Mouse (Mus musculus) left cerebral cortex, adult 2 months (tissue): ENCODE data around the gene Sergef. TPM values are rescaled to one million over a fixed set of nuclear protein-coding genes. Genes with fewer than 3 reads are reported as not detected.

Experiments used
- DNase-seq, 2 experiments: peaks; one replicate each; pipeline ENCODE4 v3.0.0; 2021 to 2022; ENCODE audit warnings: low spot score in 2 of 2, mixed read lengths in 1 of 2; ENCODE audit errors: extremely low spot score in 1 of 2
- H3K27ac ChIP-seq: fragments of 200-600 bp; 2 replicates; pipeline ENCODE4 v1.8.1; 2022
- H3K4me3 ChIP-seq: fragments of 200-600 bp; 2 replicates; pipeline ENCODE4 v1.8.1; 2022
- CTCF ChIP-seq: fragments of 200-600 bp; IDR thresholded peaks from 2 replicates; pipeline ENCODE4 v1.8.1; 2022; ENCODE audit warnings: antibody characterized with exemption, mild to moderate bottlenecking, moderate library complexity
- intact Hi-C: fragments of 180-260 bp; cut with DNase I; formaldehyde crosslinking; loops from one replicate; pipeline ENCODE4 v1.15.1; 2025
- total RNA-seq, 2 experiments: library from RNA; stranded (reverse); gene quantifications; 2 replicates each; pipeline ENCODE4 v1.2.3; 2021

The Sergef gene
- total RNA-seq, 2 experiments from 2014 or later, result 74.5 to 77.3 TPM

DNA sequence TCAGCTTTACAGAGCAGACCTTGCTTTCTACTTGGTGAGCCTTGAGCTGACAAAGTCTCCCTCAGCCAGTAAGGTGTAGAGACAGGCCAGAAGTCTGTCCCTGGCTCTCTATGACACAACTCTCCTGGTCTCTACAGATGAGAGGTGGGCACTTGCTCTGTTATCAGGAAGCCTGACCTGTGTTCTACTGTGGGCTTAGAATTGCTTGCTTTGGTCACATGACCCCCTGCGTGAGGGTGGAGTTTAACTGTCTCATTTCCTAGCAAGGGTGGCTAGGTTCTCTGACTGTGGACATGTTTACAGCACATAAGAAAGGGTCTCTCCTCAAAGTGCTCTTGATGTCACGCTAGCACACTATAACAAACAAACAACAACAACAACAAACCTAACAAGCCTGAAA lies 79.5 kb downstream of the Sergef start:
- intact Hi-C loops, result no loop called here
- no peak overlapping the region for H3K27ac ChIP-seq
- DNase-seq, result no peak
- H3K4me3 ChIP-seq, result no peak overlapping the region
- TF ChIP-seq CTCF, result no peak

- intact Hi-C loops, result no loop called here
- DNase-seq, result no peak
- no peak overlapping the region for H3K4me3 ChIP-seq
- no peak overlapping the region for H3K27ac ChIP-seq
- TF ChIP-seq CTCF, result no peak
These were observed 80.0 kb downstream of the Sergef start for GRCm38 (mm10) chr7:46559643-46560042.

DNA sequence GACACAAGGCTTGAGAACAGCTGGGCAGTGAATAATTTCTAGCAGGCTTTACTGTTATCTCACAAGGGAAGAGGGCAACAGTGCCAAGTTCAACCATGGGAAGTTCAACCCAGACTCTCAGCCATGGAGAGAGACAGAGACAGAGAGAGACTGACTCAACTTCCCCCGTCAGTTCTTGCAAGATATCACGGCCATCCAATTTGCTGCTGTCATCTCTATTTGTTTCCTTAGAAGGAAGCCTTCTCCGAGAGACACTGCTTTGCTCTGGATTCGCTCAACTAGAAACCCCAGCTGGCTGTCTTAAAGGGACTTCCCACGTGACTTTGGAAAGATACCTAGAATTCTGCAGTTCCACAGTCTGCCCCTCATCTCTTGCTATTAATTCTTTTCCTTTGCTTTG lies 80.6 kb downstream of the Sergef start:
- H3K27ac ChIP-seq, result no peak overlapping the region

GRCm38 (mm10) chr7:46557996-46558395 lies 81.6 kb downstream of the Sergef start:
- intact Hi-C loops, result no loop called here
- no peak for DNase-seq
- H3K27ac ChIP-seq, result no peak overlapping the region
- H3K4me3 ChIP-seq, result no peak overlapping the region
- TF ChIP-seq CTCF, result no peak

More for the DNA sequence above, 80.6 kb downstream of the Sergef start:
- DNase-seq, result no peak
- H3K4me3 ChIP-seq, result no peak overlapping the region
- intact Hi-C loops, result no loop called here
- no peak for TF ChIP-seq CTCF

DNA sequence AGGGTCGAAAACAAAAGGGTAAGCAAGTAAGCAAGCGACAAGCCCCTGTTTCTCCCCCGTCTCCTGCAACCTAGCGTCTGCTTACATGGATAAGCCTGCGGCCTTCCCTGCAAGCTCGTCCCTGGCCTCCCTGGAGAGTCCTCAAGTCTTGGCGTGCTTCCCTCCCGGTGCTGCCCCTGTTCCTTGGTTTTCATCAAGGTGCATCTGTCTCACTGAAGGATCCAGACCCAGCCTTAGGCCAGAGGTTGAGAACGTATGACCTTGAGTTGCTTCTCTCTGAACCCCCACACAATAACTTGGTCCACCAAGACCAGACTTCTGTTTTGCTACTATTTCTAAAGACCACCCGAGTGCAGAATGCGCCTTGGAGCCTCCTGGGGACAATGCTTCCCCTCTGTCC lies 82.2 kb downstream of the Sergef start:
- intact Hi-C loops, result no loop called here
- TF ChIP-seq CTCF, result no peak
- DNase-seq, result no peak
- no peak overlapping the region for H3K27ac ChIP-seq
- H3K4me3 ChIP-seq, result no peak overlapping the region

- intact Hi-C loops, result no loop called here
- Histone ChIP-seq H3K4me3 (no peak overlapping the region), H3K27ac (no peak overlapping the region)
- no peak for DNase-seq
- TF ChIP-seq CTCF, result no peak
These were observed 83.1 kb downstream of the Sergef start for GRCm38 (mm10) chr7:46556358-46557118.

- TF ChIP-seq CTCF, result no peak
- no peak for DNase-seq
- no peak overlapping the region for H3K27ac ChIP-seq
- no peak overlapping the region for H3K4me3 ChIP-seq
- intact Hi-C loops, result no loop called here
These were observed 83.9 kb downstream of the Sergef start for GRCm38 (mm10) chr7:46555731-46556130.

DNA sequence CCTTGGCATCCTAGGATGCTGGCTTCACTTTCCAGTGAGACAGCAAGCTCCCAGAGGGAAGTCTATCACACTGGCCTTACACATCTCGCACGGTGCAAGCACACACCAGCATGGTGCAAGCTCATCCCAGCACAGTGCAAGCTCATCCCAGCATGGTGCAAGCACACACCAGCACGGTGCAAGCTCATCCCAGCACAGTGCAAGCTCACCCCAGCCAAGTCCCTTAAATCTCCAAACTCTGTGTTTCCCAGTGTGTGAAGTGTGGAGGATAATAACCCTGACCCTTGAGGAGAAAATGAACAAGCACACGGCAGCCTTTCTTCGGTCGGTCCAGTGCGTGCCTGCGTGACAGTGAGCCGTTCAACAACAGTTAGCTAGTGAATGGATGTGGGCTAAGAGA lies 84.8 kb downstream of the Sergef start:
- no peak overlapping the region for H3K27ac ChIP-seq
- no peak overlapping the region for H3K4me3 ChIP-seq
- TF ChIP-seq CTCF, result no peak
- no peak for DNase-seq
- intact Hi-C loops, result no loop called here

DNA sequence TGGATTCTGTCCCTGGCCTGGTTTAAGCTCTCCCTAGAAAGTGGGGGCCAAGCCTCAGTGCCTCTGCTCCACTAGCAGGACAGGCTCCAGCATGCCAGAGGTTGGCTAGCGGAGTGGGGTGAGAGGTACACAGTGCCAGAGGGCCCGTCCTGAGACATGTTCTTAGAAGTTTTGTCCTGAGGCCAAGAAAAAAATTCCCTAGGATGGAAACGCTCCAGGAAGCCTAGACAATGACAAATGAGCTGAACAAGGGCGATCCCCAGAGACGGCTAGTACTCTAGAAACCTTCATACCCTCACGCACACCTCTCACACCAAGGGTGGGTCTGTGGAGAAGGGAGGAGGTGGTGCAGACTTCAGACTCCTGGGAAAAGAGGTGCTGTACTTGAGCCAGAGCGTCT lies 85.6 kb downstream of the Sergef start:
- no peak for TF ChIP-seq CTCF
- intact Hi-C loops, result no loop called here
- Histone ChIP-seq H3K4me3 (no peak overlapping the region), H3K27ac (no peak overlapping the region)
- DNase-seq, result no peak

GRCm38 (mm10) chr7:46551935-46552752 lies 87.5 kb downstream of the Sergef start:
- H3K27ac ChIP-seq, result 0 out of 2 replicates have a peak overlapping the region, but pooled peaks have one; percentile 28

GRCm38 (mm10) chr7:46551173-46551572 lies 88.4 kb downstream of the Sergef start:
- DNase-seq, result no peak
- intact Hi-C loops, result no loop called here
- H3K27ac ChIP-seq, result no peak overlapping the region
- no peak for TF ChIP-seq CTCF
- H3K4me3 ChIP-seq, result no peak overlapping the region

More at GRCm38 (mm10) chr7:46551935-46552752, 87.5 kb downstream of the Sergef start:
- H3K4me3 ChIP-seq, result no peak overlapping the region
- intact Hi-C loops, result no loop called here
- TF ChIP-seq CTCF, result no peak
- no peak for DNase-seq

GRCm38 (mm10) chr7:46548124-46548523 lies 91.5 kb downstream of the Sergef start:
- TF ChIP-seq CTCF, result no peak
- H3K4me3 ChIP-seq, result no peak overlapping the region
- intact Hi-C loops, result no loop called here
- no peak overlapping the region for H3K27ac ChIP-seq
- DNase-seq, result no peak
